Mouse (Mus musculus) c-Kit-positive CD71-positive TER-119-negative erythroid progenitor cells, embryonic 14.5 days (primary cell): ENCODE measurements around the gene Tfpi.
"Not testable (repeated sequence)": the region's sequence is repeated elsewhere in the genome, so short reads cannot be mapped to it uniquely, and the experiment has no call there.

Experiments
- DNase-seq: peaks from one replicate; pipeline ENCODE4 v3.0.0-alpha.2; 2013; ENCODE audit warnings: low read depth

The Tfpi gene

DNA sequence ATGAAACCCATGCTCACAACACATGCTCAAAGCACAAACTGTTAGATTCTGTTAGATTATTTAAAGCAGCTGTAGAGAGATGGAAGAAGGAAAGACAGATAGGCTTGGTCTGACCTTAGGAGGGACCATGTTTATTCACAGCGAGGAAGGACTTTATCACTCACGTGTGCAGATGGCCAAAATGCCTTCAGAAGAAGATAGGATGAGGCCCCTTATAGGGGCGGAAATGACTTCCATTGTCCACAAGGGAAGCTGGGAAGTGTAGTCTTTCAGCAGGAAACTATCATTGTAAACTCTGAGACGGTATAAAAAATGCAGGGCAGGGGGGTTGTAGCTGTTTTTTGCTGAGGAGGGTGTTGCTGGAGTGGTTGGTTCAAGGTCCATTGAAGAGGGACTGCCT is at the start of gene Tfpi:
Gene Tfpi, minus strand, starts transcription at position 199 of the 400 bp plus-strand sequence.
- DNase-seq, result no peak

DNA sequence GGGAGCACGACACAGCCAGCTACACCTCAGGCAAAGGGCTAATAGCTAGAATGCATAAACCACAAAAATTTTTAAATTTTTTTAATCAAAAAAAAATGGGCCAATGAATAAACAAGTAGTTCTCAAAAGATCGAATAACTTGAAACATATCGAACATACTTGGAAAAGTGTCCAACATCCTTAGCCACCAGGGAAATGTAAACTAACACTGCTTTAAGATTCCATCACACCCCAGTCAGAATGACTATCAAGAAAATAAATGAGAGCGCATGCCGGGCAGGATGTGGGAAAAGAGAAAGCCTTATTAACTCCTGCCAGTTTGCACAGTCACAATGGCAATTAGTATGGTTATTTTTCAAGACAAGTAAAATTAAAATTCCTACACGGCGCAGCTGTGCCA is 49.6 kb upstream of the Tfpi start:
- DNase-seq, result no peak

DNA sequence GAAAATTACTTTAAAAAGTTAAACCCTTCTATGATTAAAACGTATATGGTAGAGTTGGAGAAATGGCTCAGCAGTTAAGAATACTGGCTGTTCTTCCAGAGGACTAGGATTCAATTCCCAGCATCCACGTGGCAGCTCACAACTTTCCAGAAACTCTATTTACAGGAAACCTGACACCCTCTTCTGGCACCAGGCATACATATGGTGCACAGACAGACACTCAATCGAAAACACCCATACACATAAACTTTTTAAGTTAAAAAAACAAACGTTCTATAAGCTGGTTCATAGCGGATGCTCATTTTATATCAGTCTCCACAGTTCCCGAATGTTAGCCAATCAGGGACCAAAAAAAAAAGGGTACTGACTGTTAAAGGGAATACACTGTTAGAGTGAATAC is 49.2 kb upstream of the Tfpi start:
- DNase-seq, result no peak

DNA sequence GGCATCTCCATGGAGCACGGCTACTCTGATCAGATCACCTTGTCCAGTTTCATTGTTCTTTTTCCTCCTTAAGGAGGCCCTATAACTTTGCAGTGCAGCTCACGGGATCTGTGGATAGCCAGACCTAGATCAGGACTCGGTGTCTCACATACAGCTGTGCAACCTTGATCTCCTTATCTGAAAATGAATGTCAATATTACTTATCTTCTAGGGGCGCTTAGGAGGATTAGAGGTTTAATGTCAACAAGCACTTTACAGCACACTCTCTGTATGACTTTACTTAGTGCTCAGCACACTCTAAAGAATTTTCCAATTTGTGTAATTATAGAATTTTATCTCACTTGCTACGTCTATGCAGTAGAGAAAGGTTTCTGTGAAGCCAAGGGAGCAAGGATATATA is 48.5 kb upstream of the Tfpi start:
- no peak for DNase-seq

DNA sequence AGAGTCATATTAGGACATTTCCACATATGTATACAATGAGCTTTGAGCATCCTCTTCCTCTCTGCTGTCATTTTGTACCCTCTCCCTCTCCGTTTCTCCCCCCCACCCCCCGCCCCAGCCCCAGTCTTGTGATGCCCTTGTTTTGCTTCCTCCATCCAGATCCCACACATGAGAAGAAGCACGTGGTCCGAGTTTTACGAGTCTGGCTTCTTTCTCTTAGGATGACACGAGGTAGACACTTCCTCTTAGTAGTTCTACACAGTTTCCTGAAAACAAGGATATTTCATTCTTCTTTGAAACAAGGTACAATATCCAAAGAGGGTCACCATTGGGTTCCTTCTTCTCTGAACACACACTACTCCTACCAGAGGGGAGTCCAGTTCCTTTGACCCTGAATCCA is 47.4 kb upstream of the Tfpi start:
- no peak for DNase-seq

DNA sequence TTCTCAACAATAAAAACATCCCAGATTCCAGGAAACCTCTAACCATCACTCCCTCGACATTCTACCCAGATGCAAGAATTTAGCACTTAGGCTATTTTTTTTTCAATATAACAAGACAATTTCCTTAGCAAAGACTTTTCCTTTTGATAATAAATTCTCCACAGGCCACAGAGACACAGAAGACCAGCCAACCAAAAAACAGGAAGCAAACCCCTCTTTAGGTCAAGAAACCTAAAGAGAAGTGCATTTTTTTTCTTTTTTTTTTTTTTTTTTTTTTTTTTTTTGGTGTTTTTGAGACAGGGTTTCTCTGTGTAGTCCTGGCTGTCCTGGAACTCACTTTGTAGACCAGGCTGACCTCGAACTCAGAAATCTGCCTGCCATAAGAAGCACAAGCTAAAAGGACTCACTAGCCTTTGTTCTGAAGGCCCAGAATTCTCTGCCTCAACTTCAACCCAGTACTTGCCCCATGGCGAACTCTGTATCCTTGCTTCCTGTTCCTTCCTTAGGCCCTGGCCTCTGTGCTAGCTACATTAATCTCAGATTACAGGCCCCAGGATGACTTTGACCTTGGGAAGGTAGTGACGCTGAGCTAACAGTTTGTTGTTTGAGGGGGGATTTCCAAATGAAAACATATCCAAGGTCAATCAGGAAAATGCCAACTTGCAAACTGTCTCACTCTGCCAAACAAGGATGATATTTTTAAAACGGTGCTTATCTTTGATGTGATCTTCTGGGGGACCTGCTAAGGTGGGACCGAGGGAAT is 46.7 kb upstream of the Tfpi start:
- DNase-seq, result no peak

DNA sequence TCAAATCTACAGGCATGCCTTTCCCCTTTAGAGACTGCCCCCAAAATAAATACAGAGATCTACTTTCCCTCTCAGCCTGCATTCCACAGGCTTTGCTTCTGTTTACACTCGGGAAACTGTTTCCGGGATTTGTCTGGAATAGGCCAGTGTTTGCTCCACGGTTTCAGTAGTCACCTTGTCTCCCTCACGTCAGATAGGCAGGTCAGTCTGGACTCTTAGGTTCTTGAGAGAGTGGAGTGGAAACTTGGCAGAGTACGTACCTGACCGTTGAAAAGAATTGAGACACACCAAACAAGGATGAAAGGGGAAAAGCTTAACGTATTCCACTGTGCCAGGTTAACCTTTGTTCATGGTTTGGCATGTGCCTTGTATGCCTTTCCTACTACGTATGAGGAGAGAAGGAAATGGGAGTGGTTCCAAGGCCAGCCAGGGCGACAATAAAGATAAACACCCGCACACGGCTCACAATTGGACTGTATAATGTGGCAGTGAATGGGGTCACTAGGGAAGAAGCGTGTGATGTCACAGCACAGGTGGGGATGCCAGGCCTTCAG is 43.0 kb upstream of the Tfpi start:
- no peak for DNase-seq

DNA sequence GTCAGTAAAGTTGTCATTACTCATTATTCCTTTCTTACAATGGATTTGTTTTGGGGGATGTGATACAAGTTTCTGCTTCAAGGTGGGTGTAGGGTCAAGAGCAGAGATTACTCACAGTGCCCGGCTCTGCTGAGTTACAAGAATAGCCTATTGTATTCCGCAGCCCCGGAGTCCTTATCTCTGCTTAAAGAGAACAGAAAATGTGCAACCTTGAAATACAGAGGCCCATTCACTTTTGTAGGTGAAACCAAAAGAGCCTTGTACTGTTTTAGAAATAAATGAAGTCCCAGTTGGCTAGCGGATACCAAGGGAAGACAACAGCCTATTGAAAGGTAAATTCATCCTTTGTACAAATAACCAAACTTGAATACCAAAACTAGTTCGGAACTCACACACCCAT is 42.2 kb upstream of the Tfpi start:
- no peak for DNase-seq

DNA sequence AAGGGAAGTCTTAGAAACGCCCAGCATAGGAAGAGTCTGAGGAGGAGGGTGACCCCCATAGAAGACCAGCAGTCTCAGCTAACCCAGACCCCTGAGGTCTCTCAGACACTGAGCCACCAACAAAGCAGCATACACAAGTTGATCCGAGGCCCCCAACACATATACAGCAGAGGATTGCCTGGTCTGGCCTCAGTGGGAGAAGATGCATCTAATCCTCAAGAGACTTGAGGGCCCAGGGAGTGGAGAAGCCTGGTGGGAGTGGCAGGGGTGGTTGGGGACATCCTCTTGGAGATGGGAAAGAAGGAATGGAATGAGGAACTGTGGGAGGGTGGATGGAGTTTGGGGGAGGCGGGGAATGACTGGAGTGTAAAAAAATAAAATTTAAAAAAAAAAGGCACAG is 36.7 kb upstream of the Tfpi start:
- no peak for DNase-seq

DNA sequence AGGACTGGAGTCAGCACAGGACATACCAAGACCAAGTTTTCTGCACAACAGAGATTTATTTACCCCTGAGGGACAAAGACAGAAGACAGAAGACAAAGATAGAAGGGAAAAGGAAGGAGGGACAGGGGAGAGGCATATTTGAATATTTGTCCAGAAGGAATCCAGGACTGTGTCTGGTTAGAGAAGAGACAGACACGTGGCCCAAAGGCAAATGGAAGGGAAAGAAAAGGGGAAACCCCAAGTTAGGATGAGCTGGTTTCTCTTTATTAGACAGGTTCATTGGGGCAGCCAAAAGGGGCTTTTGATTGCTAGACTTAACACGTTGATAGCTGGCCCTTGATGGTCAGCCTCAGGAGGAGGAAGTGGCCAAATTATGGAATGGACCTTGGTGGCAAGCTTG is 34.9 kb upstream of the Tfpi start:
- no peak for DNase-seq

DNA sequence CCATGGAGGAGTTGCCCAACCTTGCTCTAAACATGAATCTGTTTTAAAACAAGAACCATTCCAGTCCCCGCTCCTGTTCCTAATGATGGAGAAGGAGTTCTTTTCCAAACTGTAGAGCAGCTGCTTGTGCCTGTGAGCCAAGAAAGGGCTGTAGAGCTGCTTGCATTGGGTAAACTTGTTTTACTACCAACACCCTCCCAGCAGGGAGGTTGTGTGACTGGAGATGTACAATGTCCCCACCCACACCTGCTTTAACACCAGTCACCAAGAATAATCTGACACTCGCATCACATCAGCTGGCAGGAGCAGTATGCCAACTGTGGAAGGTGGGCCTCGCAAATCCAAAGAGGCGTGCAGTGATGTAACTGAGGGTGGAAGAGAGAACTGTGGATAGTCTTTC is 34.5 kb upstream of the Tfpi start:
- DNase-seq, result no peak

DNA sequence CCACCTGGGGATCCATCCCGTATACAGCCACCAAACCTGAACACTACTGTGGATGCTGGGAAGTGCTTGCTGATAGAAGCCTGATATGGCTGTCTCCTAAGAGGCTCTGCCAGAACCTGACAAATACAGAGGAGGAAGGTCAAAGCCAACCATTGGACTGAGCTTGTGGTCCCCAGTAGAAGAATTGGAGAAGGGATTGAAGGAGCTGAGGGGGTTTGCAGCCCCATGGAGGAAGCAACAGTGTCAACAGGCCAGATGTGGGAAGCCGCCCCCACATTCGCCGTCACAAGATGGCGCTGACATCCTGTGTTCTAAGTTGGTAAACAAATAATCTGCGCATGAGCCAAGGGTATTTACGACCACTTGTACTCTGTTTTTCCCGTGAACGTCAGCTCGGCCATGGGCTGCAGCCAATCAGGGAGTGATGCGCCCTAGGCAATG is 28.4 kb upstream of the Tfpi start:
- not testable (repeated sequence) for DNase-seq

DNA sequence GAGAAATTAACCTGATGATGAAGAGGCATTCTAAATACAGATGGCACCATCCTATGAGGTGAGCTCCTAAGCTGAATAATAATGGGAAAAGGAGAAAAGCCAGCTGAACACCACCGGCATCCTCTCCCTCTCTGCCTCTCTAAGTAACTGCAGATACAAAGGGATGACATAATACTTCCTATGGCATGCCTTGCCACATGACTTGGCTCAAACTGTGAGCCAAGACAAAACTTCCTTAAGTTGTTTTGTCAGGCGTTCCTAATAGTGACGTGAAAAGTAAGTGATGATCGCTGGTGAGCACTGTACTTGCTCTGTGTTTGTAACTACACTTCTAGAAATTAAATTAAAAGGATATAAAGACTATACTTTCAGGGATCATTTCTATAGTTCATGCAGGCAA is 27.7 kb upstream of the Tfpi start:
- DNase-seq, result no peak

DNA sequence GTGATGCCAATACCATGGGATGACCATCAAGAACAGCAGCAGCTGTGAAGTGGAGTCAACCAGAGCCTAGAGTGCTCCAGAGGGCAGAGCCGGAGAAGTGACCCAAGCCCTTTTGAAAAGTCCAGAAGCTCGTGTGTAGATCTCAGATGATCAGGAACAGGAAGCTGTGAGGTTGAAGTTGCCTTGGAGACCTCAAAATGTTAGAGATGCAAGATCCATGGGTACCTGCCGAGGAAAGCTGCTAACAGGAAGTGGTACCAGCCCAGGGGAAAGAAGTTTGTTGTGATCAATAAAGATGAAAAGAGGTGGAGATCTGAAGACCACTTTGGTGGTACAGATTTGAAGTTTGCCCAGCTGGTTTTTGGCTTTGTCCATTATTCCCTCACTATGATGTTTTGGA is 22.3 kb upstream of the Tfpi start:
- DNase-seq, result no peak

DNA sequence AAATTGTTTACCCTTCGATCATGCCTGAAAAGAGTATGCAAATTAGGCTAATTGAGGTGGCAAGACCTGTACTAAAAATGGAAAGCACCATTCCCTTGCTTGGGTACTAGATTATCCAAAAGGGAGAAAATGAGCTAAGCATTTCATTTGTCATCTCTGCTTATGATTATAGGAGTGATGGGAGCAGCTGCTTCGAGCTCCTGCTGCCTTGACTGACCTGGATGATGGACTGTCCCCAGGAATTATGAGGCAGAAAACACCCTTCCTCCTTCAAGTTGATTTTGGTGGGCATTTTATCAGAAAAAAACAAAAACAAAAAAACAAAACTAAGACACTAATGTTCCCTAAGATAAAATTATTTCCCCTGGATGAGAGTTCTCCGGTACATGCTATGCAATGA is 18.5 kb upstream of the Tfpi start:
- DNase-seq, result no peak

DNA sequence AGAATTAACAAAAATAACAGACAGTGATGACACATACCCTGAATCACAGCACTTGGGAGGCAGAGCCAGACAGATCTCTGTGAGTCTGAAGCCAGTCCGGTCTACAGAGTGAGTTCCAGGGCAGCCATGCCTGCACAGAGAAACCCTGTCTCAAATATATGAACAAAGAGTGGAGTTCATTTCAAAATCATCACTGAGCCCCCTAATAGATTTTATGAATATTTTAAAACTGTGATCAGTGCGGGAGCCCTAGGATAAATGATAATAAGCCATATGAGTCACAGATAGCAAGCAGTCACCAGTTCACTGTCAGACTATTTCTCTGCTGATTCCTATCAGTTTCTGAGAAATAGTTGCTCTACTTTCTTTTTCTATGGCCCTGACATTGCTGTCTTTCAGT is 17.1 kb upstream of the Tfpi start:
- DNase-seq, result no peak

DNA sequence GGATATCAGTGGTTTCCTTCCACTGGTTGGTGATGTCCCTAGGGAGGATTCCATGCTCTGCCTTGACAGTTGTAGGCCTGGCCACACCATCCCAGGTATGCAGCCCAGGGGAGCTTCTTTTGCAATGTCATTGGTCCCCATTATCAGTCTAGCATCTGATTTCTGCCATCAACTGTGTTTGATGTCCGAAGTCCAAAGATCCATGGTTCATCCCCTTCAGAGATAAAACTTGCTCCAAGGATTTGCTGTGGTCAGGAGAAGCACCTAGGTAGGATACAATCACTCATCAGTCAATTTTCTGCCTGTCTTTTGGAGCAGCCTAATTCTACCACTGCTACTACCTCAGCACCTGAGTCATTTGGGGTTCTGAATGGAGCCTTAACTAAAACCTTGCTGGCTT is 15.1 kb upstream of the Tfpi start:
- no peak for DNase-seq

DNA sequence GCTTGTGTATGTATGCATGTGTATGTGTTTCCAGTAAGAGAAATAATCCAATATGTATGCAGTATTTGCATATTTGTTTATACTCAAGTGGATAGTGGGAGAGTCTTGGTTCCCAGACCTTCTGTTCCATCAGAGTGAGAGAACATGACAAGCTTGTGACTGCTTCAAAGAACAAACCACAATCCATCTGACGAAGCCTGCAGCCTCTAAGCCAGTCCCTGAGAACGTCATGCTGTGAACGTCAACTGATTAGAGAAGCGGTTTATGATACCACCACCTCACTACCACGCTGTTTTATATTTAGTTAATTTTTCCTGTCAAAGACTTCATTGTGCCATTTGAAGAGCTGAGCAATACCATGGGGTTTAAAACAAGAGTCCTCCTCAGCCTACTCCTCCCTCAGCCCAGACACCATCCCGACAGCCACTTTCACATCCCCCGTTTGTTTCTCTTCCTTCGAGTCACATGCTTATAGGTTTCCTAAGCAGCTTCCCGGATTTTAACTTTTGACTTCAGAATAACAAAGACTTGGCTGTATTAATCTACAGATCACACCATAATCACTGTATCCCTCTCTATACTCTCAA is 11.2 kb upstream of the Tfpi start:
- DNase-seq, result no peak

DNA sequence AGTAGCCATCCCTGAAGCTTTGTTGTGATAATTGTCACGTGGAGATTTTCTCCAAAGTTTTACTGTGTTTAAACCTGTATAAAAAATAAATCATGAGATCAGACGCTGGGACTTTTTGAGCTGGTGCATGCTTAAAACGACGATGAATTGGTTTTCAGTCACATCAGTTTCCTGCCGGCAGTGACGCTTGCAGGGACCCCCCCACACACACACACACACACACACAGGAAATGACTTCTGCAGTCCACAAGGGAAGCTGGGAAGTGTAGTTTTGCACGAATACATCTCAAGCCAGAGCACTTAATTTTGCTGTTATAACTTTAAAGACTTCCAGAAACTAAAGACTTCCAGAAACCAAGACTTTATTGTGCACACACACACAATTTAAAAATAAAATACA is 5.3 kb upstream of the Tfpi start:
- no peak for DNase-seq

DNA sequence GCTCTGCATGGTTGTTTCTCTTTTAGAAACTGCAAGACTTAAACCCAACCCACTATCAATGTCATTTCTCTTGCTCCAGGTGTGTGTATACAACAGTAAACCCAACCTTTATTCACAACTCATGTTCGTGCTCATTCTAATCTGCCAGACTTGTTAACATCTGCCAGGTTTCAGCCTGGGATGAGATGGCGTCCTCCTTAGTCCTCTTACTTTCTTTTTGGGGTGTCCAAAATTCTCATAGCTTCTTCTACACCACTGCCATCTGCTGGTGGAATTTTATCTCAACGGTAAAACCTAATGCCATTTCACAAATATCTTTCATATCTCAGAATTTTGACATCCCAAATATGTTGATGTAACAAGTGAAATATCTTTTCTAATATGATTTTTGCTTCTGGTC is 2.5 kb upstream of the Tfpi start:
- DNase-seq, result peak; percentile 83

DNA sequence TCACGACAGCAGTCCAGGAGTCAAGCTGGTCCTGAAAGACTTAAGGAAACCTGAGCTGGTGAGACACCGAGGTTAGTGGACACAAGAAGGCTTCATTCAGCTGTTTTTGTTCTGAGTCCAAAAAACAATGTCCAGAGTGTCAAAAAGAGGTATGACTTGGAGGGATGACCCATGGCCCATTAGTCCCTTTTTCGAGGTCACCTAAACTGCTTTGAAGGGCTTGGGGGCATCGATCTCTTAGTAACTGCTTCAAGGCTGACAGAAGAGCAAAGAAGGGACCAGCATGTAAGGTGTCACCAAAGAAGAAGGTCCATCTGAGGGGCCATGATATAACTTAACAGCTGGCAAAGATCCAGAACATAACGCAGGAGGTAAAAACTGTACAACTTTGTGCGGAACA is 1.2 kb upstream of the Tfpi start:
- DNase-seq, result no peak

DNA sequence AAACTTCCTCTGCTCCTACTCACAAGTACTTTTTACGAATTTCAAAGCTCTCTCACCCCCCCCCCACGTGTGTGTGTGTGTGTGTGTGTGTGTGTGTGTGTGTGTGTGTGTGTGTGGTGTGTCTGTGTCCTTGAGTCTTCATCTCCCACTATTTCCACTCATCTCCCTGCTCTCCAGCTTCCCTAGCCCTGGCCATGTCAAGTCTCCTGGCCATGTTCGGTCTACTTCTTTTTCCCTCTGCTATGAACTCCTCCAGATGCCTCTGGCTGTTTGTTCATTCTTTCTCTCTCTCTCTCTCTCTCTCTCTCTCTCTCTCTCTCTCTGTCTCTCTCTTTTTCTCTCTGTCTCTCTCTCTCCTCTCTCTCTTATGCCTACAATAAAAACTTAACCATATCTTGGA is 444 bp downstream of the Tfpi start:
- DNase-seq, result no peak

DNA sequence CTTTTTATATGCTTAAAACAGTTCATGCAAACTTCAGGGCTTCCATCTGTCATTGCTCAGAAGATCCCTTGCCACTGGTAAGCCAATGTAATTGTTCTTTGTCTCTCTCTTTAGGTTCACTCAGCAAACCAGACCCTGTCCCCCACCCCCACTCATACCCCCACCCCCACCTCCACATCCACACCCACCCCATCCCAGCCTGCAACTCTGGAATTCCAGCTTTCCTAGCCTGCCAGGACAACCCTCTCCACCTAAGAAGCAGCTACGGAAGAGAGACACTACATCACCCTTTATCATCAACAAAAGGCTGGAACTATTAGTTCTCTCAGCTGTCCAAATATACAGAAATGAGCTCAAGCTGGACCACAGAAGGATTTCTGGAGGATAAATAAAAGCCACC is 974 bp downstream of the Tfpi start:
- no peak for DNase-seq

DNA sequence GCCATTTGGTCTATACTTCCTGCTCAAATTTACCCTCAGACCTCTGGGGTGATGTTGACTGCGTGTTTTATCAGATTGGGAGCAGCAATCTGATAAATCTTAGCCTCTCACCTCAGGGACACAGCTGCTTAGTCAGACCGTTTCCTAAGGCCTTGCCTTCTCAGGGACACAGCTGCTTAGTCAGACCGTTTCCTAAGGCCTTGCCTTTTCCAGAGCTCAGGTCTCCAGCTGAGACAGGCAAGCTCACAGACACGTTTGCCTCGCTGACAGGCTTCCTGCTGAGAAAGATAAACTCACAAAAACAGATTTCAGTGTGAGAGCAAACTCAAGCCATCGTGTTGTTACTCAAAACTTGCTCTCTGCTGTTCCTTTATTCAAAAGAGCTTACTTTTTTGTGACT is 1.9 kb downstream of the Tfpi start:
- DNase-seq, result no peak
